Mouse (Mus musculus) CD8-positive naive resting alpha-beta T cell, adult 2 months (primary cell): ENCODE measurements around the gene Gfod1.
A peak's percentile ranks its signal among the peaks of the same experiment; 100 is the strongest.

Experiments used
- DNase-seq, 2 experiments: peaks; one replicate each; pipeline ENCODE4 v3.0.0; 2022; ENCODE audit warnings: low read depth in 2 of 2, low spot score in 2 of 2

Gene Gfod1

GRCm38 (mm10) chr13:43233331-43233730, 70.6 kb downstream of the Gfod1 start:
- no peak for DNase-seq

- no peak for DNase-seq
These were observed 71.8 kb downstream of the Gfod1 start for GRCm38 (mm10) chr13:43231965-43232860.

- no peak for DNase-seq
These were observed 73.1 kb downstream of the Gfod1 start for GRCm38 (mm10) chr13:43230842-43231241.

- no peak for DNase-seq
These were observed 73.7 kb downstream of the Gfod1 start for GRCm38 (mm10) chr13:43230238-43230637.

DNA sequence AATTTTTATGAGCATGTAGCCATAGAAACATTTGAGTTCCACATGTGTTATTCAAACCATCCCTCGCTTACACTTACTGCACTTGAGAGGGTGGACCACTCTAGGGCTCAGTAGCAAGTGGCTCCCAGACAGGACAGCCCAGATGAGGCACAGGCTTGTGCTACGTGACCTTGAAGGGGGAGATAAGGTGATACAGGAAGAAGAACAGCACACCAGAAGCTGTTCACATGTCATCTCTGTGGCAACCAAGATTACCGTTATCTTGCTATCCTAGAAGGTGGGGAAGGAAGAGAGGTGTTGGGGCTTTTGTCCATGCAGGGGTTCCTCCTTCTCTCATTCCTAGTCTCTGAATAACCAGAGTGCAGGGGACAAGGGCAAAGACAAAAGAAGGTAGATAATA, 74.2 kb downstream of the Gfod1 start:
- DNase-seq, result no peak

GRCm38 (mm10) chr13:43228141-43228540, 75.8 kb downstream of the Gfod1 start:
- DNase-seq, result no peak

- DNase-seq, result no peak
These were observed 77.9 kb downstream of the Gfod1 start for GRCm38 (mm10) chr13:43226041-43226440.

DNA sequence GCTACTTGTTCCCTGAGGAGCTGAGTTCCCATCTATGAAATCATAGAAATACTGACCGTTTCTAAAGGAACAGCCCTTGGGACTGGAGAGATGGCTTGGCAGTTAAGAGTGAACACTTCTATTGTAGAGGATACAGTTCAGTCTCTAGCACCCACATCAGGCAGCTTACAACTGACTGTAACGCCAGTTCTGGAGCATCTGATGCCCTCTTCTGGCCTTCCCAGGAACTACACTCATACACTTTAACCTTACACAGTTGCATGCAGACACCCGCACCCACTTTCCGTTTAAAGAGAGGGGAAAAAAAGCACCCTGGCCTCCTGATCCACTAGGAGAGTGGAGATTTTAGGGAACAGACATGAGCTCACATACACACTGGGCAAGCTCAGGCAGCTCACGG, 78.8 kb downstream of the Gfod1 start:
- no peak for DNase-seq

DNA sequence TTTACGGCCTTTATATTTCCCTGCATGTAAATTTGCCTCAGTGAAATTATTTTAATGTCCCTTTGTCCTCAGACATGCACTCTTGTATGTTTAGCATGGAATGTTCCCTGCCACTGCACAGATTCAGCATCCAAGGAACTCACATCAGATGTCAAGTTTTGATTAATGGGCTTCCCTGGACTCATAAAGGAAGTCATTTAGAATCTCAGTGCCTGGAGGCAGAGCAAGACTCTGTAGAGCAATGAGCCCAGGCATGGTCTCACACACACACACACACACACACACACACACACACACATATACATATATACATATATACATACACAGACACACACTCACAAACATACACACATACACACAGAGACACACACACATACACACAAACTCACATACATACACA, 81.9 kb downstream of the Gfod1 start:
- DNase-seq, result no peak

DNA sequence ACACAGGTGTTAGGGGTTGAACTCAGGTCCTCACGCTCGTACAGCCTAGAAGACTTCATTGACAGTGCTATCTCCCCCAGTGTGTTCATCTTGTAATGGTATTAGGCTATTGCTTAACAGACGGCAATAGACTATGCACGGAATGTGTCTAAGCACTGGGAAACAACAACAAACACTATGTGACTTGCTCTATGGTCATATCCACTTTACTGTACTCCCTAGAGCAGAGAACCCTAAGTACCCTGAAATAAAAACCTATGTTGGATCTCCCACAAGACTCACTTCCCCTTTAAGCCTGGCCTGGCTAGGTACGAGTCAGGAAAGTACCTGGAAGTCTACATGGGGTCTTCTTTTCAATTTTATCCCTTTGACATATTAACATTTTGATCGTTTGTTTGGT, 82.7 kb downstream of the Gfod1 start:
- DNase-seq, result no peak

DNA sequence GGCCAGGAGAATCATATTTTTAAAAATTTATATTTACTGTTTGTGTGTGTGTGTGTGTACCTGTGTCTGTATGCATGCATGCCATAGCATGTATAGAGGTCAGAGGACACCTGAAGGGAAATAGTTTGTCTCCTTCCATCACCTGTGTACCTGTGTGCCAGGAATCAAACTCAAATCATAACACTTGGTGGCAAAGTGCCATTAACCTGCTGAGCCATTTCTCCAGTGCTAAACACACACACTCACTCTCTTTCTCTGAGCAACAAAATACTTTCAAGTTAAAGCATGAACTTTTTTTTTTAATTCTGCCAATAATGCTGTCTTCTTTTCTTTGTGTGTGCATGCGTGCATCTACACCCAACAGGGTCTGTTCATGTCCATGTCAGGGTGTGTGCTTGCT, 83.3 kb downstream of the Gfod1 start:
- DNase-seq, result no peak

DNA sequence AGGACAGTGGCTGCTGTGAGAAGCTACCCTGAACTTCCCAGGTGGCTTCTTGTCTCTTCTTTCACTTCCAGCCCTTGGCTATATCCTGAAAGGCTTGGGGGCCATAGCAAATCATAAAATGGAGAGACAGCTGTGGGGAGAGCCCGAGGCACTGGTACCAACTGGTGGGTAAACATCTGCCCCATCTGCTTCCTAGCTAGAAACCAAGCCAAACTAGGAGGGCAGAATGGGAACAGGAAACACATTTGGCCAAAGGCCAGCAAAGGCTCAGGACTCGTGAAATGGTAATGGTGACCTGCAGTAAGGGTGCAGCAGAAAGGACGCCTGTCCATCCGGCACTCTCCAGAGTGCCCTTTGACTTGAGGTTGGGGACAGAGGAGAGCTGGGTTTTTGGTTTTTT, 85.2 kb downstream of the Gfod1 start:
- DNase-seq, result no peak

- DNase-seq, result no peak
These were observed 85.7 kb downstream of the Gfod1 start for GRCm38 (mm10) chr13:43218284-43218683.

DNA sequence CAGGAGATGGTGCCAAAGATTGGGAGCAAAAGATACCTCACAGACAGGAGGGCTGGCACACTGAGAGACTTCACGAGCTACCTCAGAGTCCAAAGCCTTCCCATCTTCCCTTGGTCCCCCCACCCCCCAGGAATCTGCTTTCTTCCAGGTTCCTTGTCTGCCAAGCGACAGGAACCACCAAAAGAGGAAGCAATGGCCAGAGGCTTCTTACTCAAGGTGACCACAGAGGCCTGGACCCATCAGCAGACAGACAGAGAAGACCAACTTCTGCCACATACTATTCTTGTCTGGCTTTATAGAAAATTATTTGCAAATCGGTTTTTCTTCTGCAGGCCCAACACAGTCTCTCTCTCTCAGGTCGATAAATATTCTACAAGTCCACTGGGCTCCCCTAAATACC, 86.3 kb downstream of the Gfod1 start:
- no peak for DNase-seq

DNA sequence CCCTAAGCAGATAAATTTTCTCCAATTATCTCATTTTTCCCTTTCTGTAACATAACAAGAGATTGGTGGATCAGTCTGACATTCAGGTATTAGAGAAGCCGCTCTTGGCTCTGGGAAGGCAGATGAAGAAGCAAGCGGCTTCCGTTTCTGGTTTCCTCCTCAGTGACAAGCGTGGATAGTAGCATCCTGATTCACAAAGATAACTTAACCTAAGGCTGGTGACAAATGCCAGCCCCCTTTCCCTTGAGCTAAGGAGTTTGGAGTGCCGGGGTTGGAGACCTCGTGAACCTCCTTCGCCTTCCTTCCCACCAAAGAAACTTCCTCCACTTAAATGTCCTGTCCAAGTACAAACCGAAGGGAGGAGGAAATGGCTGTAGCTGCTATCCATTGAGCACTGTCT, 86.9 kb downstream of the Gfod1 start:
- no peak for DNase-seq

GRCm38 (mm10) chr13:43215994-43216706, 87.8 kb downstream of the Gfod1 start:
- no peak for DNase-seq

DNA sequence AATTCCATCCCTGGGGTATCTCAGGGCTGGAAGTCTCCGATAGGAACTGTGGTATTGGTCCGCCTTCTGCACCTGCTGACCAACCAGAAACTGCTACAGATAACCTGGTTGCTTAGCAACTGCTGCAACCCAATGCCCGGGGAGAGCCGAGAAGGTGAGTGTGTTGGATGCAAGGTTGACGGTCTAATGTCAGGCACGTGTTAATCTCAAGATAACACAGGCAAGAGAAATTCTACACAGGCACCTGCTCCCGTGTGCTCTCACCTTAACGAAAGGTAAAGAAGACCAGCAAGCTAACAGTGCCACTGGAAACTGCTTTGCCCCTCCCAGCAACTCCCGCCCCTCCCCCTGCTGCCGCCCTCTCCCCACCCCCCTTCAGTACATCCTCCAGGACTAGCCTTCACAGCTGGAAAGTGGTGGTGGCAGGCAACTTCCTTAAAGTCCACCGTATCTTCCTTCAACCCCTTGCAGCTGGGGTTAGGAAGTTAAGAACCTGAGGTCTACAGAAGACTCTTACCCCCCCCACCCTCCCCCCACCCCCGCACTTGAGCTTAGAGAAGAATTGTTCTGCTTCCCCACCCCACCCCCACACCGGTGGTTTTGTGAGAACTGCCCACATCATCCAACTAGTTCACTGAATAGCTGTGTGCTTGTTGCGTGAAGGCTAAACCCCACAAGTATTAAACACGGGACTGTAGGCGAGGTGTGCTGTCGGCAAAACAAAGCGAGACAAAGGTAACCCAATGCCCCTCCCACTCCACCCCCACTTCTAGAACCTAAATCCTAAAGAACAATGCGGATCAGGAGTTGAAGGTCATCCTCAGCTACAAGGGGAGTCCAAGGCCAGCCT, 88.6 kb downstream of the Gfod1 start:
- peak in 1 of 2 experiments; percentile 38 for DNase-seq

DNA sequence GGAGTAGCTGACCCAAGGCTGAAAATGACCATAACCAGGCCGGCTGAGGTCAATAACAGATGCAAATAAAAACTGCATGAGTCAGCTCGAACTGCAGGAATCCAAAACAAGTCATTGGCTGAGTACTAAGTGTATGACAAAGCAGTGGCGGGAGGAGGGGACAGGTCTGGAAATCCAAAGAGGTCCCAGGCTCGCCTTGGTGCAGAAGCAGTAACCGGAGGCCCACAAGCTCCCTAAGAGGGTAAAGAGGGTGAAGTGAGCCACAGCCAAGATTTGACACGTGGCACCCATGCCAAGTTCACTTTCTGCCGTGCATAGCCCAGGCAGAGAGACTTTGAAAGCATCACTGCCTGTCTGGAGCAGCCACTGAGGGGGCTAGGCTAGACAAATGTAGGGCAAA, 91.6 kb downstream of the Gfod1 start:
- no peak for DNase-seq

GRCm38 (mm10) chr13:43210956-43211355, 93.0 kb downstream of the Gfod1 start:
- DNase-seq, result no peak

DNA sequence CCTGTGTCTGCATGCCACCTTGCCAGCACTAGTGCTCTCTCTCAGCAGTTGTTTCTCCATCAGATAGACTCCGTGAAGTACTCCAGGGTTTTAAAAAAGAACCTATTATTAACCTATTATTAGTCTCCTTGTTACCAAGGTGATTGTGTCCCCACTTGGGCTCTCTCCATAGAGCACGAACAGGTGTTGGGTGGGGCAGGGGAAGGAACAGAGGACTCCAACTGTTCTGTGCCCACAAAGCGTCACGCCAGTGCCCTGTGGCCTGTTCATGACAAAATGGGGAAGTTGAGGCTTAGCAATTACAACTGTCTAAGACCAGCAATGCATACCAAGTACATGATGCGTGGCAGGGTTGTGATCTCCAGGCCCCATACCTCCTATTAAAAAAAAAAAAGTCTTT, 94.4 kb downstream of the Gfod1 start:
- no peak for DNase-seq

- no peak for DNase-seq
These were observed 95.0 kb downstream of the Gfod1 start for GRCm38 (mm10) chr13:43208914-43209439.
